Mouse (Mus musculus): ENCODE measurements around the gene Pim1. TPM values are rescaled to one million over a fixed set of nuclear protein-coding genes. Genes with fewer than 3 reads are reported as not detected.

Pim1 gene
- polyA plus RNA-seq, 1 experiment = 10.5 TPM

DNA sequence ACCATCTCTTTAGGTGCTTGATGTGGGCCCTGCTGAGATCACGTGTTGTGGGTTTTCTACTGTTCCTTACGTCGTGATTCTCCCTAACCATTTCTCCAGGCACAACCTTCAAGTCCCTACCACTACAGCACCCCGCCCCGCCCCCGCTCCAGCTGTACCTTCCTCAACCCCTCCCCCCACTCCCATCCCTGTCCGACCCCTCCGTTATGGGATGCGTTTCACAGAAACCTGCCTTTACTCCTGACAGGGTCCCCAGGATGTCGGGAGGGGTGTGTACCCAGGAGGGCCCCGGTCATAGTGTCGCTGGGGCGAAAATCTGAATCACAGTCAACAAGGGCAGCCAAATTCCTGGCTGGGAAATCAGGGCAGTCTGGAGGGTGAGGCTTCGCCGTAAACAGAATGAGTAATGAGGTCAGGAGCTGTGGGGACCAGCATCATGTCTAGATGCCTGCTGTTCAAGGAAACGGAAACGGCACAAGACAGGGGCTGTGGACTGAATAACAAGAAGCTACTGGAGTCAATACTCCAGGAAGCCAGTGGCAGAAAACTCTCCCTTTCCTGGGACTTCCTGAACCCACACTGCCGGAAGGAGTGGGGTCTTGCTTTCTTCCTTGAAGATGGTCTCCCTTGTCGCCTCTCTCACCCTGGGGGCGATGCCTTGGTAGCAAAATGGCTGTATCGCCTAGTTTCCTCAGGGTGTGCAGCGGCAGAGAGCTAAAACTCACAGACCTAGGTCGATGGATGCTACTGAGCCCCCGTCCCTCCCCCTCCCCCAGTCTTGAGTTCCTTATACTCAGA, 31.0 kb upstream of the Pim1 start:
- peak; percentile 73 to 78 for DNase-seq
- TF ChIP-seq POLR2A (IDR thresholded peaks at IDR 0.05; ENCODE audit: borderline replicate concordance, insufficient read depth, low read length) = peak; percentile 34; the same call in 1 of the 2 replicates
- TF ChIP-seq CTCF (IDR thresholded peaks at IDR 0.05; ENCODE audit: borderline replicate concordance, insufficient read depth, low read depth, low read length) = no peak
- H3K4me3 ChIP-seq (replicated peaks; ENCODE audit: insufficient read depth, low read depth, low read length) = peak overlapping the region; percentile 42
- 11% methylated on average over 24 of the region's 24 CpGs for WGBS
- no peaks in the 10 kb centered on the region for H3K27me3 ChIP-seq (ENCODE audit: control insufficient read depth, insufficient read depth, low read length)
- H3K4me1 ChIP-seq (ENCODE audit: control insufficient read depth, insufficient read depth, low read length) = peaks cover 17% of the 10 kb centered on the region
- peak overlapping the region; percentile 55 for H3K27ac ChIP-seq (ENCODE audit: insufficient read depth, low read length)

- Histone ChIP-seq H3K4me1 (ENCODE audit: control insufficient read depth, insufficient read depth, low read length) (peaks cover 17% of the 10 kb centered on the region), H3K4me3 (replicated peaks; ENCODE audit: insufficient read depth, low read depth, low read length) (no peak overlapping the region), H3K27ac (ENCODE audit: insufficient read depth, low read length) (no peak overlapping the region), H3K27me3 (ENCODE audit: control insufficient read depth, insufficient read depth, low read length) (no peaks in the 10 kb centered on the region)
- 11% methylated on average over 5 of the region's 5 CpGs for WGBS
- peak in 1 of 2 experiments; percentile 24 for DNase-seq
- TF ChIP-seq POLR2A (IDR thresholded peaks at IDR 0.05; ENCODE audit: borderline replicate concordance, insufficient read depth, low read length) = no peak
- no peak for TF ChIP-seq CTCF (IDR thresholded peaks at IDR 0.05; ENCODE audit: borderline replicate concordance, insufficient read depth, low read depth, low read length)
Observed at GRCm38 (mm10) chr17:29460119-29460505, 30.4 kb upstream of the Pim1 start.

DNA sequence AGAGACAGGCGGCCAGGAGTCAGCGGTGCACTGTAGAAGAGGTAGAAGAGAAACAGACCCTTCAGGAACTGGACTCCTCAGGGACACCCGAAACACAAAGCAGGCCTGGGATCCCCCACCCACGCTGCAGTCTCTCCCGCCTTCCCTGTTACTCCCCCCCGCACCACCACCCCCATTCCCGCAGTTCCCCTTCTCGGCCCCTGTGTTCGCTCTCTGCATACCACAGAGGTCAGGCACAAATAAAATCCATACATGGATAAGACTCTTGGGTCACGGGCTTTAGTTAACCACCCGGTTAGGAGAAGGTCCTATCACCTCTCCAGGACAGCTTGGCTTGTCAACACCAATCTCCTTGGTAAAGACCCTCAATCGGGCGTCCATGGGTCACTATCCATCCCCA, 26.9 kb upstream of the Pim1 start:
- TF ChIP-seq CTCF (IDR thresholded peaks at IDR 0.05; ENCODE audit: borderline replicate concordance, insufficient read depth, low read depth, low read length) (no peak), POLR2A (IDR thresholded peaks at IDR 0.05; ENCODE audit: borderline replicate concordance, insufficient read depth, low read length) (no peak)
- Histone ChIP-seq H3K4me1 (ENCODE audit: control insufficient read depth, insufficient read depth, low read length) (peaks cover 11% of the 10 kb centered on the region; the same call in 1 of the 2 replicates), H3K4me3 (replicated peaks; ENCODE audit: insufficient read depth, low read depth, low read length) (no peak overlapping the region), H3K27ac (ENCODE audit: insufficient read depth, low read length) (no peak overlapping the region), H3K27me3 (ENCODE audit: control insufficient read depth, insufficient read depth, low read length) (no peaks in the 10 kb centered on the region)
- no peak for DNase-seq
- WGBS = 67% methylated on average over 13 of the region's 13 CpGs

GRCm38 (mm10) chr17:29464068-29464467, 26.5 kb upstream of the Pim1 start:
- peaks cover 10% of the 10 kb centered on the region; the same call in 1 of the 2 replicates for H3K4me1 ChIP-seq (ENCODE audit: control insufficient read depth, insufficient read depth, low read length)
- TF ChIP-seq CTCF (IDR thresholded peaks at IDR 0.05; ENCODE audit: borderline replicate concordance, insufficient read depth, low read depth, low read length) (no peak), POLR2A (IDR thresholded peaks at IDR 0.05; ENCODE audit: borderline replicate concordance, insufficient read depth, low read length) (no peak)
- no peak for DNase-seq
- no peaks in the 10 kb centered on the region for H3K27me3 ChIP-seq (ENCODE audit: control insufficient read depth, insufficient read depth, low read length)
- H3K27ac ChIP-seq (ENCODE audit: insufficient read depth, low read length) = no peak overlapping the region
- WGBS = 38% methylated on average over 14 of the region's 14 CpGs
- H3K4me3 ChIP-seq (replicated peaks; ENCODE audit: insufficient read depth, low read depth, low read length) = no peak overlapping the region

DNA sequence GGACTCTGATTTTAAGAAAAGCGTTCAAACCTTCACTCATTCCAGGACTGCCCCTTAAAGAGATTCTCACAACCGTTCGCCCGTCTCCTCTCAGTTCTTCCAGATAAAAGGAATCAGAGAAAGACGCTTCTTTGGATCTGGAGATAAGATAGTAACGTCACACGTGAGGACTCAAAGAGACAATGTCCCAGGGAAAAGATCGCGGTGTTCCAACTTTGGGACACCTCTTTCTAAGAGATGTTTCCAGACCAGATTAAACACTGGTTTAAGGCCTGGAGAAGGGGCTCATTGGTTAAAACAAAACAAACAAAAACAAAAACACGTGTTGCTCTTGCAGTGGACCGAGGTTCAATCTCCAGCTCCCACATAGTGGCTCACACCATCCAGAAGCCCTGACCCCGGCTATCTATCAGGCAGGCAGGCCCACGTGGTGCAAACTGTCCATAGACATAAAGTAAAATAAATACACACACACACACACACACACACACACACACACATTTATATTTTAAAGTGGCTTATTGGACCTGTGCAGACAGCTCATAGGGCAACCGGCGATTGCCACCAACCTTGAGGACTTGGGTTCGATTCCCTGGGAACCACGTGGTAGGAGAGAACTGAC, 25.9 kb upstream of the Pim1 start:
- 78% methylated on average over 17 of the region's 17 CpGs for WGBS

GRCm38 (mm10) chr17:29465405-29466010, 25.0 kb upstream of the Pim1 start:
- H3K4me3 ChIP-seq (replicated peaks; ENCODE audit: insufficient read depth, low read depth, low read length) = no peak overlapping the region
- H3K27ac ChIP-seq (ENCODE audit: insufficient read depth, low read length) = no peak overlapping the region
- TF ChIP-seq POLR2A (IDR thresholded peaks at IDR 0.05; ENCODE audit: borderline replicate concordance, insufficient read depth, low read length) (no peak), CTCF (IDR thresholded peaks at IDR 0.05; ENCODE audit: borderline replicate concordance, insufficient read depth, low read depth, low read length) (no peak)
- no peak for DNase-seq
- 93% methylated on average over 9 of the region's 9 CpGs for WGBS
- no peaks in the 10 kb centered on the region for H3K27me3 ChIP-seq (ENCODE audit: control insufficient read depth, insufficient read depth, low read length)
- no peaks in the 10 kb centered on the region; the same call in 1 of the 2 replicates for H3K4me1 ChIP-seq (ENCODE audit: control insufficient read depth, insufficient read depth, low read length)

More for the DNA sequence above, 25.9 kb upstream of the Pim1 start:
- H3K4me3 ChIP-seq (replicated peaks; ENCODE audit: insufficient read depth, low read depth, low read length) = no peak overlapping the region
- DNase-seq = no peak
- peaks cover 6% of the 10 kb centered on the region; the same call in 1 of the 2 replicates for H3K4me1 ChIP-seq (ENCODE audit: control insufficient read depth, insufficient read depth, low read length)
- no peak overlapping the region for H3K27ac ChIP-seq (ENCODE audit: insufficient read depth, low read length)
- TF ChIP-seq POLR2A (IDR thresholded peaks at IDR 0.05; ENCODE audit: borderline replicate concordance, insufficient read depth, low read length) = no peak
- no peak for TF ChIP-seq CTCF (IDR thresholded peaks at IDR 0.05; ENCODE audit: borderline replicate concordance, insufficient read depth, low read depth, low read length)
- no peaks in the 10 kb centered on the region for H3K27me3 ChIP-seq (ENCODE audit: control insufficient read depth, insufficient read depth, low read length)

- WGBS = 64% methylated on average over 11 of the region's 11 CpGs
- TF ChIP-seq POLR2A (IDR thresholded peaks at IDR 0.05; ENCODE audit: borderline replicate concordance, insufficient read depth, low read length) (no peak), CTCF (IDR thresholded peaks at IDR 0.05; ENCODE audit: borderline replicate concordance, insufficient read depth, low read depth, low read length) (no peak)
- no peaks in the 10 kb centered on the region for H3K27me3 ChIP-seq (ENCODE audit: control insufficient read depth, insufficient read depth, low read length)
- no peak overlapping the region for H3K4me3 ChIP-seq (replicated peaks; ENCODE audit: insufficient read depth, low read depth, low read length)
- H3K4me1 ChIP-seq (ENCODE audit: control insufficient read depth, insufficient read depth, low read length) = no peaks in the 10 kb centered on the region
- H3K27ac ChIP-seq (ENCODE audit: insufficient read depth, low read length) = no peak overlapping the region
- no peak for DNase-seq
Observed at GRCm38 (mm10) chr17:29467030-29467429, 23.5 kb upstream of the Pim1 start.

All from cerebellum, adult 2 months (tissue).